ENCODE assay signal across 37 mouse cellular contexts in the genomic region with DNA sequence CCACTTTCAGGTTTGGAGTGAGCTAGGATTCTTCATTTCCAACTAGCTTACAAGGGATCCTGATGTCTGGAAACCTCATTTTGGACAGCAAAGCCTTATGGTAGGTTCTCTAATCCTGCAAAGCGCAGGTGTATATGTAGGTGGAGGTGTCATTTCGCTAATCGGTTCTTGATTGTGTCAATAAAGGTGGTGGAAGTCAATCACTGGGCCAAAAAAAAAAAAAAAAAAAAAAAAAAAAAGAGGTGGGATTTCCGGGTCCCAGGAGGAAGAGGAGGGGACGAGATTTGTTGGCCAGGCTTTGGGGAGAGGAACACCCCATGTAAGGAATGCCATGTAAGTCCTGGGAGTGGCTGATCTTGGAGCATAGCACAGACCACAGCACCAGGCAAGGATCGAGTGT. TPM values are rescaled to one million over a fixed set of nuclear protein-coding genes. Genes with fewer than 3 reads are reported as not detected.
"Had no signal": no experiment of that assay in that cellular context is flagged by ENCODE, and none has a peak within 500 bp of the region (broad histone marks: within the 10 kb centered on the region; RNA-seq: fewer than 3 reads in every experiment).

No protein-coding gene starts in this region.

- H3K9ac ChIP-seq: heart, embryonic 12.5 days; heart, embryonic 13.5 days; heart, embryonic 15.5 days; hindbrain, embryonic 12.5 days; hindbrain, embryonic 13.5 days; hindbrain, embryonic 14.5 days; hindbrain, embryonic 15.5 days; intestine, embryonic 15.5 days; kidney, embryonic 15.5 days had no signal

- DNase-seq: heart, postnatal 10 days; heart, postnatal 14 days; heart, postnatal 36 days; heart, postnatal 4 days; kidney, adult 11 months; kidney, adult 18-20 months; kidney, adult 2 months; kidney, adult 8-10 months; kidney, adult 9 months; kidney, postnatal 10 days; kidney, postnatal 14 days; kidney, postnatal 25 days; kidney, postnatal 36 days; kidney, postnatal 4 days; layer of hippocampus, adult 9-11 months; layer of hippocampus, postnatal 36 days had no signal

- H3K4me2 ChIP-seq: heart, embryonic 11.5 days; heart, embryonic 12.5 days; heart, embryonic 13.5 days; heart, embryonic 15.5 days; hindbrain, embryonic 12.5 days; hindbrain, embryonic 13.5 days; hindbrain, embryonic 14.5 days; hindbrain, embryonic 15.5 days; intestine, embryonic 15.5 days; kidney, embryonic 15.5 days had no signal

- H3K27me3 ChIP-seq: heart, embryonic 12.5 days; heart, embryonic 13.5 days; heart, embryonic 15.5 days; hindbrain, embryonic 12.5 days; hindbrain, embryonic 15.5 days; intestine, embryonic 15.5 days; kidney, embryonic 15.5 days had no signal

- ATAC-seq: hindbrain, embryonic 16.5 days; hindbrain, postnatal 0 days; inflammation-experienced regulatory T-cells, adult 6 months; intestine, embryonic 15.5 days; intestine, postnatal 0 days had no signal

- H3K4me1 ChIP-seq: heart, embryonic 12.5 days; hindbrain, embryonic 10.5 days; hindbrain, embryonic 12.5 days; hindbrain, embryonic 13.5 days; hindbrain, embryonic 15.5 days; intestine, embryonic 15.5 days; kidney, embryonic 15.5 days had no signal

- H3K9me3 ChIP-seq: heart, embryonic 12.5 days; heart, embryonic 13.5 days; heart, embryonic 15.5 days; hindbrain, embryonic 10.5 days; hindbrain, embryonic 12.5 days; hindbrain, embryonic 13.5 days; hindbrain, embryonic 15.5 days; intestine, embryonic 15.5 days; kidney, embryonic 15.5 days had no signal

- H3K27ac ChIP-seq: heart, embryonic 13.5 days; heart, embryonic 15.5 days; hindbrain, embryonic 10.5 days; hindbrain, embryonic 12.5 days; hindbrain, embryonic 13.5 days; hindbrain, embryonic 14.5 days; hindbrain, embryonic 15.5 days; hindbrain, postnatal 0 days; intestine, embryonic 15.5 days; kidney, embryonic 15.5 days; kidney, postnatal 0 days; layer of hippocampus, adult 2 months; left cerebral cortex, adult 2 months had no signal

- H3K4me3 ChIP-seq: heart, embryonic 12.5 days; heart, embryonic 13.5 days; heart, embryonic 15.5 days; hindbrain, embryonic 10.5 days; hindbrain, embryonic 12.5 days; hindbrain, embryonic 13.5 days; hindbrain, embryonic 15.5 days; intestine, embryonic 15.5 days; kidney, embryonic 15.5 days; layer of hippocampus, adult 2 months; left cerebral cortex, adult 2 months had no signal

- H3K36me3 ChIP-seq: heart, embryonic 12.5 days; heart, embryonic 13.5 days; heart, embryonic 15.5 days; hindbrain, embryonic 10.5 days; hindbrain, embryonic 12.5 days; hindbrain, embryonic 13.5 days; hindbrain, embryonic 15.5 days; intestine, embryonic 15.5 days; kidney, embryonic 15.5 days had no signal

RNA-seq across cellular contexts. Expression of a gene that starts 11.0 kb away (rescaled TPM):
- total RNA-seq: heart, postnatal 10 days; heart, postnatal 25 days; heart, postnatal 36 days; hematopoietic stem cell, adult 5-6 weeks had no signal
- polyA plus RNA-seq: heart, embryonic 14.5 days; inflammation-experienced regulatory T-cells, adult 6 months had no signal

RNA-seq across cellular contexts. Expression of a gene that starts 32.5 kb away (rescaled TPM):
- total RNA-seq: hematopoietic stem cell, adult 5-6 weeks had no signal
- polyA plus RNA-seq: inflammation-experienced regulatory T-cells, adult 6 months had no signal
